9 mouse cellular contexts compared by ENCODE assay signal in the genomic region with DNA sequence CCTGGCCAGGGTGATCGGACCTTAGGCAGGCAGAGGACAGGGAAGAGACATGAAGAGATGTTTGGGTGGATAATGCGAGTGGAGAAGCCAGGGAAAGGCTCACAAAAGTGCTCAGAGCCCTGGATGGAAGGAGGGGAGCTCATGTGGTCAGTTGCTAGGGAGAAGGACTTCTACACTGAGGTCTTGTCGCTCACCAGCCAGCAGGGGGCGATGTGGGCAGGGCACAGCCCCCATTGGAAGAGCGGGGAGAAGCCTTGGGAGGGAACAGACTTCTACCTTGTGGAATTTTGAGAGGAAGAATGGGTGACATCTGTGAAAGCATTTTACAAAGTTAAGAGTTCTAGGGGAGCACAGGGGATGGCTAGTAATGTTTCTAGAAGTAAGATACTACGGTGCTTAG. TPM values are rescaled to one million over a fixed set of nuclear protein-coding genes. Genes with fewer than 3 reads are reported as not detected.
DNase-seq lines count a peak whose midpoint lies in the region; ATAC-seq and TF ChIP-seq lines count a peak whose summit lies in the region.
"Had no signal": no experiment of that assay in that cellular context is flagged by ENCODE, and none has a peak within 500 bp of the region (broad histone marks: within the 10 kb centered on the region; RNA-seq: fewer than 3 reads in every experiment).

No protein-coding gene starts in this region.

- no peak overlapping the region for H3K4me3 ChIP-seq in lung, embryonic 14.5 days (ENCODE audit: low read depth, low read length)
- H3K4me3 ChIP-seq in bone marrow macrophage, adult 2 months (ENCODE audit: insufficient read depth, low read length): no peak overlapping the region
- no peak overlapping the region for H3K4me3 ChIP-seq in stomach, postnatal 0 days (ENCODE audit: low read depth, low read length)

- TF ChIP-seq EP300 in stomach, postnatal 0 days (optimal IDR thresholded peaks at IDR 0.05): no peak

- peak; percentile 53 for DNase-seq in embryo, embryonic 10 days (ENCODE audit: low spot score)
- DNase-seq in embryo, embryonic 11 days: no peak
- DNase-seq in lung, embryonic 14.5 days: no peak
- no peak for DNase-seq in lung, postnatal 36 days
- no peak for DNase-seq in stomach, postnatal 0 days (ENCODE audit: low spot score)
- DNase-seq in frontal cortex, postnatal 36 days (ENCODE audit: low spot score in 2 of 2): no peak
- no peak for DNase-seq in left cerebral cortex, adult 18-20 months (ENCODE audit: low spot score in 2 of 2)
- DNase-seq: gastrocnemius, postnatal 25 days had no signal

- H3K27ac ChIP-seq in lung, embryonic 14.5 days (ENCODE audit: low read depth): no peak overlapping the region
- H3K27ac ChIP-seq in bone marrow macrophage, adult 2 months (ENCODE audit: insufficient read depth, low read depth, low read length): no peak overlapping the region
- H3K27ac ChIP-seq in stomach, postnatal 0 days (replicated peaks): no peak overlapping the region

- H3K36me3 ChIP-seq in lung, embryonic 14.5 days (ENCODE audit: insufficient read depth): no peaks in the 10 kb centered on the region
- H3K36me3 ChIP-seq in stomach, postnatal 0 days (ENCODE audit: control insufficient read depth, insufficient read depth, low read length): no peaks in the 10 kb centered on the region

- 56% methylated on average over 6 of the region's 6 CpGs for WGBS in lung, embryonic 14.5 days
- WGBS in stomach, postnatal 0 days: 69% methylated on average over 6 of the region's 6 CpGs

- ATAC-seq in lung, embryonic 14.5 days (ENCODE audit: insufficient read depth): no peak
- ATAC-seq in stomach, postnatal 0 days (ENCODE audit: low FRiP score, low TSS enrichment): no peak

- TF ChIP-seq CTCF in lung, embryonic 14.5 days (IDR thresholded peaks at IDR 0.05; ENCODE audit: low read depth): peak; percentile 67
- TF ChIP-seq CTCF in bone marrow macrophage, adult 2 months (IDR thresholded peaks at IDR 0.05; ENCODE audit: low read depth, low read length): peak; percentile 53; the same call in 1 of the 2 replicates
- peak; percentile 72 for TF ChIP-seq CTCF in stomach, postnatal 0 days (IDR thresholded peaks at IDR 0.05; ENCODE audit: low read depth)

- no peaks in the 10 kb centered on the region for H3K9me3 ChIP-seq in lung, embryonic 14.5 days (ENCODE audit: low read depth, low read length)
- no peaks in the 10 kb centered on the region for H3K9me3 ChIP-seq in stomach, postnatal 0 days (ENCODE audit: control insufficient read depth, low read length)

- no peaks in the 10 kb centered on the region for H3K27me3 ChIP-seq in lung, embryonic 14.5 days (ENCODE audit: insufficient read depth, low read length)
- no peaks in the 10 kb centered on the region for H3K27me3 ChIP-seq in stomach, postnatal 0 days (ENCODE audit: control insufficient read depth, insufficient read depth, low read length)

- TF ChIP-seq POLR2A in bone marrow macrophage, adult 2 months (IDR thresholded peaks at IDR 0.05; ENCODE audit: borderline replicate concordance, low read depth, low read length): no peak

- no peaks in the 10 kb centered on the region for H3K4me1 ChIP-seq in lung, embryonic 14.5 days (ENCODE audit: insufficient read depth)
- no peaks in the 10 kb centered on the region for H3K4me1 ChIP-seq in bone marrow macrophage, adult 2 months (ENCODE audit: control insufficient read depth, insufficient read depth, low read length)
- H3K4me1 ChIP-seq in stomach, postnatal 0 days (replicated peaks; ENCODE audit: control insufficient read depth, insufficient read depth): no peaks in the 10 kb centered on the region

- H3K4me2 ChIP-seq in lung, embryonic 14.5 days: no peak overlapping the region
- H3K4me2 ChIP-seq in stomach, postnatal 0 days (replicated peaks; ENCODE audit: low read depth): no peak overlapping the region

- H3K9ac ChIP-seq in lung, embryonic 14.5 days: no peak overlapping the region
- H3K9ac ChIP-seq in stomach, postnatal 0 days (ENCODE audit: low read length): no peak overlapping the region

RNA-seq across cellular contexts. Expression of gene Spock2, which starts 18.1 kb away (rescaled TPM):
- 1.2 and 1.3 TPM in 2 replicates for polyA plus RNA-seq in lung, embryonic 14.5 days (2014; fragmentation: Nextera tagmentation; extraction: Ambion mirVana)
- 0.11 TPM in 1 of 2 replicates, not detected in the other for polyA plus RNA-seq in bone marrow macrophage, adult 2 months (2012; ENCODE audit: insufficient read depth, insufficient read length, missing spikeins)
- polyA plus RNA-seq in stomach, postnatal 0 days (2015; fragmentation: Nextera tagmentation; extraction: Ambion mirVana): 3.6 and 4.1 TPM in 2 replicates
- total RNA-seq in left cerebral cortex, adult 18-20 months (2021): 100 to 1,000 TPM; 536 to 539 TPM
